Mouse (Mus musculus): ENCODE results near the gene Kdm6b. TPM values are rescaled to one million over a fixed set of nuclear protein-coding genes. Genes with fewer than 3 reads are reported as not detected.
A peak's percentile ranks its signal among the peaks of the same experiment; 100 is the strongest.

Gene Kdm6b
- polyA plus RNA-seq, 1 experiment from 2014 or later: 31.7 TPM

GRCm38 (mm10) chr11:69408541-69409377 lies 4.7 kb downstream of the Kdm6b start:
- Histone ChIP-seq H3K27me3 (ENCODE audit: poor library complexity, severe bottlenecking) (no peaks in the 10 kb centered on the region), H3K9me3 (no peaks in the 10 kb centered on the region), H3K4me1 (peaks cover 70% of the 10 kb centered on the region), H3K36me3 (replicated peaks) (peaks cover 70% of the 10 kb centered on the region), H3K27ac (peak overlapping the region; percentile 99), H3K4me3 (peak overlapping the region; percentile 79)
- peak; percentile 80 for DNase-seq (ENCODE audit: extremely low spot score, low spot score)
- under 1% methylated on average over 33 of the region's 33 CpGs for WGBS

DNA sequence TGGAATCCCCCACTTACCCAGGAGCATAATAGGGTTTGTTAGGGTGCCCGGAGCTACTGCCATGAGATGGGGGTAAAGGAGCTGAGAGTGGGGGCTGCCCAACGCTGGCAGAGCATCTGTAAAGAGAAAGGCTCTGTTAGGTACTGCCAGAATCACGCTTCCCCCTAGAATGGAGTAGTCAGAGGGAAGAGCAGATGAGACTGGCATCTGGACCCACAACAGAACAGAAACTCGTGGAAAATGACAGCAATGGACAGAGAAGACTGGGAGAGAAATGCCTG lies 5.8 kb downstream of the Kdm6b start:
- 89% methylated on average over 4 of the region's 4 CpGs for WGBS
- Histone ChIP-seq H3K27ac (peak overlapping the region; percentile 99; the same call in 1 of the 2 replicates), H3K9me3 (no peaks in the 10 kb centered on the region), H3K4me1 (peaks cover 59% of the 10 kb centered on the region), H3K36me3 (replicated peaks) (peaks cover 70% of the 10 kb centered on the region), H3K27me3 (ENCODE audit: poor library complexity, severe bottlenecking) (no peaks in the 10 kb centered on the region), H3K4me3 (peak overlapping the region; percentile 79; the same call in 1 of the 2 replicates)
- DNase-seq (ENCODE audit: extremely low spot score, low spot score): no peak

DNA sequence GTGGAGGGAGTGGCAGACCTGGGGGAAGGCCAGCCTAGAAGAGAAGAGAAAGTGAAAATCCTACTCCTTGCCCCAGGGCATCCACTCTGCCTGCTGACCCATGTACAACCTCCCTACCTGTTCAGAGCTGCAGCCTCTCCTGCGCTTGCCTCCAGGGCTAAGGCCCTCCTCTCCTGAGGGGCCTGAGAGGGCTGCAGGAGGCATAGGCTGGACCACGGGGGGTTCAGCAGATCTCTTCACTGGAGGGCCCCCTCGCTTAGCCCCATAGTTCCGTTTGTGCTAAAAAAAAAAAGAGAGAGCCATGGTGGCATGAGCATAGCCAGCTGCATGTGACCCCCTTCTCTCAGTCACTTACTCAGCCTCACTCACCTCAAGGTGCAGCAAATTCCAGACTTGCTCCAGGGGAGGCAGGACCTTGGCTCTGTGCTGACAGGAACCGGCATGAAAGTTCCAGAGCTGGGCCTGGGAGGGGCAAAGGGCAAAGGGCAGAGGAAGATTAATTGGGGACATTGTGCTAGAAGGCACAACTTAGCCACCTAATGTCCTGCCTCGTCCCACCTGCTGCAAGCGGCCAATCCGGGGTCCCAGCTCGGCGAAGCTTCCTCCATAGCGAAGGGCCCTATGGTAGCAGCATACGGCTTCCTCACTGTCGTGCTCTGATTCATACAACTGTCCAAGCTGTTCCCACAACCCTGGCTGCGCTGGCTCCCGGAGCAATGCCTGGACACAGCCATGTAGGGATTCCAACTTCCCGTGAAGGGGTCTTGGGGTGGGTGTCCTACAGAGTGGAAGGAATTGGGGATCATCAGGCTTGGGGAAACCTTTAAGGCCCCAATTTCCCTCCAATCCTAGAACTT lies 6.4 kb downstream of the Kdm6b start:
- DNase-seq (ENCODE audit: extremely low spot score, low spot score): no peak
- no peaks in the 10 kb centered on the region for H3K9me3 ChIP-seq
- H3K27ac ChIP-seq: no peak overlapping the region; the same call in none of the 2 replicates
- 88% methylated on average over 16 of the region's 16 CpGs for whole genome bisulfite sequencing
- H3K27me3 ChIP-seq (ENCODE audit: poor library complexity, severe bottlenecking): no peaks in the 10 kb centered on the region
- H3K4me3 ChIP-seq: peak overlapping the region; percentile 79; the same call in 1 of the 2 replicates
- peaks cover 71% of the 10 kb centered on the region for H3K36me3 ChIP-seq (replicated peaks)
- peaks cover 53% of the 10 kb centered on the region for H3K4me1 ChIP-seq

DNA sequence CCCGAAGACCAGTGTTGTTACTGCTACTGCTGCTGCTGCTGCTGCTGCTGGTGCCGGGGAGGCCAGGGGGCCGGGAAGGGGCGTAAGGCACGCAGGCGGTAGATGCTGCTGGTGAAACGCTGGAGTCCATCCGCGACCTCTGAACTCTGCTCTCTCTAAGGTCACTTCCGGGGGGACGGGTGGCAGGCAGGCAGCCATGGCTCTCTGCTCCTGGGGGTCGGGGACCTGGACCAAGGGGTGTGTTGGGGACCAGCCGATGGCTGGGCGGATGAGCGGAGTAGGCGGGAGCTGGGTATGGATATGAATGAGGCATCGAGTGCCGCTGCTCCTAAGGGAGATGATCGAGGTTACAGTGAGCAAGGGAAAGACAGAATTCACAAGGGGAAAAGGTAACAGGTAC lies 7.2 kb downstream of the Kdm6b start:
- peaks cover 71% of the 10 kb centered on the region for H3K36me3 ChIP-seq (replicated peaks)
- DNase-seq (ENCODE audit: extremely low spot score, low spot score): no peak
- H3K27ac ChIP-seq: no peak overlapping the region
- peaks cover 51% of the 10 kb centered on the region for H3K4me1 ChIP-seq
- H3K27me3 ChIP-seq (ENCODE audit: poor library complexity, severe bottlenecking): peaks cover 8% of the 10 kb centered on the region; the same call in 1 of the 2 replicates
- H3K4me3 ChIP-seq: peak overlapping the region; percentile 10
- H3K9me3 ChIP-seq: no peaks in the 10 kb centered on the region
- 89% methylated on average over 19 of the region's 19 CpGs for WGBS

GRCm38 (mm10) chr11:69405397-69406200 lies 7.9 kb downstream of the Kdm6b start:
- Histone ChIP-seq H3K9me3 (no peaks in the 10 kb centered on the region), H3K4me3 (peak overlapping the region; percentile 18), H3K27me3 (ENCODE audit: poor library complexity, severe bottlenecking) (peaks cover 14% of the 10 kb centered on the region), H3K36me3 (replicated peaks) (peaks cover 77% of the 10 kb centered on the region), H3K4me1 (peaks cover 51% of the 10 kb centered on the region), H3K27ac (0 out of 2 replicates have a peak overlapping the region, but pooled peaks have one; percentile 4)
- 89% methylated on average over 24 of the region's 24 CpGs for WGBS
- no peak for DNase-seq (ENCODE audit: extremely low spot score, low spot score)

- WGBS: 93% methylated on average over 24 of the region's 24 CpGs
- H3K27me3 ChIP-seq (ENCODE audit: poor library complexity, severe bottlenecking): peaks cover 22% of the 10 kb centered on the region
- H3K36me3 ChIP-seq (replicated peaks): peaks cover 85% of the 10 kb centered on the region
- H3K4me3 ChIP-seq: peak overlapping the region; percentile 18
- H3K9me3 ChIP-seq: no peaks in the 10 kb centered on the region
- peaks cover 51% of the 10 kb centered on the region for H3K4me1 ChIP-seq
- 0 out of 2 replicates have a peak overlapping the region, but pooled peaks have one; percentile 4 for H3K27ac ChIP-seq
- no peak for DNase-seq (ENCODE audit: extremely low spot score, low spot score)
Observed at GRCm38 (mm10) chr11:69404595-69405396, 8.7 kb downstream of the Kdm6b start.

DNA sequence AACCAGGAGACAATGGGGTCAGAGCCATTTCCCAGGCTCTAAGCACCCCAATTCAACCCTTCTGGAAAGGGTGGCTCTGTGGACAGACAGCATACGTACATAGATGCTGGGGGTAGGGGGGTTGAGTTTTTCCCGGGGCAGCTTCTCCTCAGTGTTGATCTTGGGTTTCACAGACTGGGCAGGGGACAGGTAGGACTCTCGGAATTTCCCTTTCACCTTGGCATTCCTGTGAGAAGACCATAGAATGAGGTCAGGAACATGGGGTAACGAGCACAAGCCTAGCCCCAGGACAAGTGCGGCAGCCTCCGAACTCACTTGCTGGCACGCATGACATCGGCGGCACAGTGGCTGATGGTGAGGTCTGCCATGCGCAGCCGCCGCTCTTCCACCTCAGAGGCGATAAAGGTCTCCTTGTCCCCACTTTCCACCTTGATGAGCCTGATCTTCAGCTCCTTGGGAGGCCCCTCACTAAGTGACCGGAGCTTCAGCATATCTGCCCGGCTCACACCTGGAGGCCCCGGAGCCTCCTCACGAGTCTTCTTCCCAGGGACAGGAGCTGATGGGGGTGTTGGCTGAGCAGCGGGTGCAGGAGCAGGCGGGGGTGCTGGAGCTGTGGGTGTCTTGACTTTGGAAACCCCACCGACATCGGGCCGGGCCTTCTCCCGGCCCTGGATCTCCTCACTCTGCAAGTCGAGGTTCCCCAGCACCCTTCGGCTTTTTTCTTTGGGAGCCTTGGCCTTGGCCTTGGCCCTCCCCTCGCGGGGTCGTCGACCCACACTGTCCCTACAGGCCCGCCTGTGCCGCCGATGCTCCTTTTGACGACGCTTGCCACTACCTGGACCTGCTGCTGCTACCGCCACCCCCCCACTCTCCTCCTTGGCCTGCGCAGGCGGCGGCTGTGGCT lies 9.5 kb downstream of the Kdm6b start:
- H3K4me3 ChIP-seq: peak overlapping the region; percentile 18; the same call in 1 of the 2 replicates

GRCm38 (mm10) chr11:69401987-69402386 lies 11.5 kb downstream of the Kdm6b start:
- Histone ChIP-seq H3K36me3 (replicated peaks) (peaks cover 78% of the 10 kb centered on the region), H3K4me1 (peaks cover 52% of the 10 kb centered on the region), H3K27me3 (ENCODE audit: poor library complexity, severe bottlenecking) (peaks cover 28% of the 10 kb centered on the region), H3K4me3 (peak overlapping the region; percentile 21; the same call in 1 of the 2 replicates), H3K27ac (no peak overlapping the region), H3K9me3 (no peaks in the 10 kb centered on the region)
- no peak for DNase-seq (ENCODE audit: extremely low spot score, low spot score)
- WGBS: 86% methylated on average over 12 of the region's 12 CpGs

More for the DNA sequence above, 9.5 kb downstream of the Kdm6b start:
- Histone ChIP-seq H3K27ac (no peak overlapping the region), H3K36me3 (replicated peaks) (peaks cover 91% of the 10 kb centered on the region), H3K4me1 (peaks cover 52% of the 10 kb centered on the region), H3K9me3 (no peaks in the 10 kb centered on the region), H3K27me3 (ENCODE audit: poor library complexity, severe bottlenecking) (peaks cover 28% of the 10 kb centered on the region)
- 94% methylated on average over 36 of the region's 38 CpGs for WGBS
- no peak for DNase-seq (ENCODE audit: extremely low spot score, low spot score)

GRCm38 (mm10) chr11:69401210-69401637 lies 12.3 kb downstream of the Kdm6b start:
- peak overlapping the region; percentile 31; the same call in 1 of the 2 replicates for H3K27ac ChIP-seq
- peaks cover 28% of the 10 kb centered on the region for H3K27me3 ChIP-seq (ENCODE audit: poor library complexity, severe bottlenecking)
- no peaks in the 10 kb centered on the region for H3K9me3 ChIP-seq
- H3K4me3 ChIP-seq: peak overlapping the region; percentile 21
- DNase-seq (ENCODE audit: extremely low spot score, low spot score): peak; percentile 84
- peaks cover 57% of the 10 kb centered on the region for H3K4me1 ChIP-seq
- WGBS: 19% methylated on average over 22 of the region's 22 CpGs
- H3K36me3 ChIP-seq (replicated peaks): peaks cover 70% of the 10 kb centered on the region

- Histone ChIP-seq H3K36me3 (replicated peaks) (peaks cover 60% of the 10 kb centered on the region), H3K4me1 (peaks cover 60% of the 10 kb centered on the region), H3K27me3 (ENCODE audit: poor library complexity, severe bottlenecking) (peaks cover 28% of the 10 kb centered on the region), H3K27ac (peak overlapping the region; percentile 75), H3K4me3 (peak overlapping the region; percentile 73), H3K9me3 (no peaks in the 10 kb centered on the region)
- DNase-seq (ENCODE audit: extremely low spot score, low spot score): peak; percentile 44
- WGBS: 75% methylated on average over 25 of the region's 25 CpGs
Observed at GRCm38 (mm10) chr11:69400083-69400850, 13.2 kb downstream of the Kdm6b start.

Data from forebrain, embryonic 10.5 days (tissue).